Mouse (Mus musculus) myocyte (in vitro differentiated cells): ENCODE measurements around the gene Stxbp5. TPM values are rescaled to one million over a fixed set of nuclear protein-coding genes. Genes with fewer than 3 reads are reported as not detected.

Source experiments
- H3K27me3 ChIP-seq: one replicate; pipeline ENCODE4 v1.6.1; 2011; ENCODE audit not compliant: control insufficient read depth, insufficient read depth, insufficient read length
- H3K36me3 ChIP-seq: one replicate; pipeline ENCODE4 v1.6.1; 2011; ENCODE audit not compliant: control insufficient read depth, insufficient read depth
- H3K4me2 ChIP-seq: one replicate; pipeline ENCODE4 v1.6.1; 2011; ENCODE audit warnings: low read depth, control low read depth
- H3K4me3 ChIP-seq: one replicate; pipeline ENCODE4 v1.5.1; 2011; ENCODE audit warnings: mild to moderate bottlenecking, control low read depth, moderate library complexity
- H3K79me2 ChIP-seq: one replicate; pipeline ENCODE4 v1.6.1; 2011; ENCODE audit not compliant: control insufficient read depth, insufficient read depth
- H3ac ChIP-seq: one replicate; pipeline ENCODE4 v1.6.1; 2011; ENCODE audit not compliant: control insufficient read depth, insufficient read length
- CEBPB ChIP-seq: IDR thresholded peaks from 2 replicates; pipeline ENCODE4 v1.6.1; 2011; ENCODE audit warnings: mild to moderate bottlenecking, moderate library complexity; ENCODE audit not compliant: poor library complexity, insufficient read depth, severe bottlenecking
- E2F4 ChIP-seq: IDR thresholded peaks from one replicate; pipeline ENCODE4 v1.6.1; 2011; ENCODE audit warnings: mild to moderate bottlenecking, control low read depth, moderate library complexity; ENCODE audit not compliant: insufficient read depth
- MAX ChIP-seq: IDR thresholded peaks from one replicate; pipeline ENCODE4 v1.6.1; 2011; ENCODE audit warnings: low read depth, mild to moderate bottlenecking, control low read depth
- MYOD1 ChIP-seq, 3 experiments: IDR thresholded peaks; one replicate each; pipeline ENCODE4 v1.6.1; 2011; ENCODE audit warnings: control low read depth in 2 of 3, low read depth in 2 of 3, mild to moderate bottlenecking in 2 of 3, moderate library complexity in 1 of 3; ENCODE audit not compliant: insufficient read length in 2 of 3, control insufficient read depth in 1 of 3
- MYOG ChIP-seq, 3 experiments: IDR thresholded peaks; one replicate each; pipeline ENCODE4 v1.6.1; 2011; ENCODE audit warnings: control low read depth in 2 of 3, low read depth in 2 of 3, mild to moderate bottlenecking in 2 of 3; ENCODE audit not compliant: insufficient read length in 2 of 3, control insufficient read depth in 1 of 3, insufficient read depth in 1 of 3
- POLR2A ChIP-seq: IDR thresholded peaks from one replicate; pipeline ENCODE4 v1.6.1; 2011; ENCODE audit warnings: low read depth, mild to moderate bottlenecking, control low read depth, moderate library complexity; ENCODE audit not compliant: insufficient read length
- POLR2AphosphoS2 ChIP-seq: IDR thresholded peaks from one replicate; pipeline ENCODE4 v1.6.1; 2011; ENCODE audit warnings: low read depth, control low read depth; ENCODE audit not compliant: insufficient read length
- REST ChIP-seq: IDR thresholded peaks from one replicate; pipeline ENCODE4 v1.6.1; 2011; ENCODE audit warnings: mild to moderate bottlenecking, control low read depth, moderate library complexity; ENCODE audit not compliant: insufficient read depth, insufficient read length
- SRF ChIP-seq: IDR thresholded peaks from one replicate; pipeline ENCODE4 v1.6.1; 2011; ENCODE audit warnings: low read depth; ENCODE audit not compliant: control insufficient read depth, insufficient read length
- TCF12 ChIP-seq: IDR thresholded peaks from one replicate; pipeline ENCODE4 v1.6.1; 2011; ENCODE audit warnings: mild to moderate bottlenecking, control low read depth; ENCODE audit not compliant: poor library complexity, insufficient read depth, severe bottlenecking
- TCF3 ChIP-seq: IDR thresholded peaks from one replicate; pipeline ENCODE4 v1.6.1; 2011; ENCODE audit warnings: low read depth, control low read depth; ENCODE audit not compliant: insufficient read length
- USF1 ChIP-seq: IDR thresholded peaks from one replicate; pipeline ENCODE4 v1.6.1; 2011; ENCODE audit warnings: low read depth, mild to moderate bottlenecking, control low read depth, moderate library complexity
- polyA plus RNA-seq: library from polyadenylated mRNA; unstranded; fragments of >200 nt; fragmentation: generic; extraction: Trizol; gene quantifications from one replicate; pipeline ENCODE4 v1.2.1, GENCODE M21; 2012; ENCODE audit warnings: missing spikeins

Gene Stxbp5
- polyA plus RNA-seq, 1 experiment, result 4.2 TPM

- TF ChIP-seq SRF, result no peak
- TF ChIP-seq TCF12, result no peak
- TF ChIP-seq CEBPB, result no peak
- TF ChIP-seq MYOD1 (IDR thresholded peaks at IDR 0.05; ENCODE audit: control insufficient read depth in 1 of 3, insufficient read length in 2 of 3, low read depth in 2 of 3), result no peak
- no peak for TF ChIP-seq REST
- TF ChIP-seq POLR2AphosphoS2, result no peak
- no peak for TF ChIP-seq POLR2A
- no peak for TF ChIP-seq TCF3
- no peak for TF ChIP-seq USF1
- no peak for TF ChIP-seq MYOG (IDR thresholded peaks at IDR 0.05; ENCODE audit: control insufficient read depth in 1 of 3, insufficient read depth in 1 of 3, insufficient read length in 2 of 3, low read depth in 2 of 3)
- TF ChIP-seq MAX, result no peak
- TF ChIP-seq E2F4, result no peak
- no peaks in the 10 kb centered on the region for H3K27me3 ChIP-seq
- H3K36me3 ChIP-seq, result no peaks in the 10 kb centered on the region
- no peak overlapping the region for H3K4me2 ChIP-seq
- H3K79me2 ChIP-seq, result no peaks in the 10 kb centered on the region
- no peak overlapping the region for H3K4me3 ChIP-seq
- no peak overlapping the region for H3ac ChIP-seq
Observed at GRCm38 (mm10) chr10:9834986-9835385, 65.9 kb downstream of the Stxbp5 start.

GRCm38 (mm10) chr10:9832937-9833336 lies 67.9 kb downstream of the Stxbp5 start:
- no peak overlapping the region for H3K4me2 ChIP-seq

GRCm38 (mm10) chr10:9829744-9830143 lies 71.1 kb downstream of the Stxbp5 start:
- Histone ChIP-seq H3K36me3 (no peaks in the 10 kb centered on the region), H3K79me2 (no peaks in the 10 kb centered on the region), H3K4me3 (no peak overlapping the region), H3ac (no peak overlapping the region), H3K27me3 (no peaks in the 10 kb centered on the region), H3K4me2 (no peak overlapping the region)
- no peak for TF ChIP-seq REST
- no peak for TF ChIP-seq E2F4
- TF ChIP-seq TCF3, result no peak
- no peak for TF ChIP-seq CEBPB

More at GRCm38 (mm10) chr10:9832937-9833336, 67.9 kb downstream of the Stxbp5 start:
- Histone ChIP-seq H3K27me3 (no peaks in the 10 kb centered on the region), H3K79me2 (no peaks in the 10 kb centered on the region), H3ac (no peak overlapping the region), H3K36me3 (no peaks in the 10 kb centered on the region), H3K4me3 (no peak overlapping the region)
- TF ChIP-seq MYOG (IDR thresholded peaks at IDR 0.05; ENCODE audit: control insufficient read depth in 1 of 3, insufficient read depth in 1 of 3, insufficient read length in 2 of 3, low read depth in 2 of 3) (no peak), SRF (no peak), CEBPB (no peak), MYOD1 (IDR thresholded peaks at IDR 0.05; ENCODE audit: control insufficient read depth in 1 of 3, insufficient read length in 2 of 3, low read depth in 2 of 3) (no peak), E2F4 (no peak), POLR2A (no peak)

GRCm38 (mm10) chr10:9821299-9821698 lies 79.6 kb downstream of the Stxbp5 start:
- no peak for TF ChIP-seq MAX
- no peak for TF ChIP-seq CEBPB
- TF ChIP-seq MYOG (IDR thresholded peaks at IDR 0.05; ENCODE audit: control insufficient read depth in 1 of 3, insufficient read depth in 1 of 3, insufficient read length in 2 of 3, low read depth in 2 of 3), result no peak
- TF ChIP-seq TCF12, result no peak
- no peak for TF ChIP-seq REST
- TF ChIP-seq POLR2A, result no peak
- no peak for TF ChIP-seq POLR2AphosphoS2
- TF ChIP-seq TCF3, result no peak
- TF ChIP-seq SRF, result no peak
- TF ChIP-seq USF1, result no peak
- TF ChIP-seq MYOD1 (IDR thresholded peaks at IDR 0.05; ENCODE audit: control insufficient read depth in 1 of 3, insufficient read length in 2 of 3, low read depth in 2 of 3), result no peak
- TF ChIP-seq E2F4, result no peak
- Histone ChIP-seq H3K4me2 (no peak overlapping the region), H3ac (no peak overlapping the region), H3K36me3 (no peaks in the 10 kb centered on the region), H3K4me3 (no peak overlapping the region), H3K79me2 (no peaks in the 10 kb centered on the region), H3K27me3 (no peaks in the 10 kb centered on the region)

- TF ChIP-seq POLR2AphosphoS2 (no peak), POLR2A (no peak), TCF3 (no peak), MAX (no peak), E2F4 (no peak), SRF (no peak), MYOD1 (IDR thresholded peaks at IDR 0.05; ENCODE audit: control insufficient read depth in 1 of 3, insufficient read length in 2 of 3, low read depth in 2 of 3) (no peak), CEBPB (no peak), USF1 (no peak), MYOG (IDR thresholded peaks at IDR 0.05; ENCODE audit: control insufficient read depth in 1 of 3, insufficient read depth in 1 of 3, insufficient read length in 2 of 3, low read depth in 2 of 3) (no peak), TCF12 (no peak), REST (no peak)
- Histone ChIP-seq H3K79me2 (no peaks in the 10 kb centered on the region), H3K4me3 (no peak overlapping the region), H3ac (no peak overlapping the region), H3K36me3 (no peaks in the 10 kb centered on the region), H3K4me2 (no peak overlapping the region), H3K27me3 (no peaks in the 10 kb centered on the region)
Observed at GRCm38 (mm10) chr10:9818574-9818973, 82.3 kb downstream of the Stxbp5 start.
